Mouse (Mus musculus): ENCODE results near the gene Katnb1. TPM values are rescaled to one million over a fixed set of nuclear protein-coding genes. Genes with fewer than 3 reads are reported as not detected.

Katnb1 gene
- polyA plus RNA-seq (2017; shearing (Covaris generic)), result 10 to 100 TPM; 19.5 to 20.9 TPM

GRCm38 (mm10) chr8:95080381-95081341, at the start of gene Katnb1:
TSS of gene Katnb1 (plus strand) at chr8:95081186.

GRCm38 (mm10) chr8:95054927-95055510, 26.0 kb upstream of the Katnb1 start, which contains the start of gene Drc7:
TSS of gene Drc7 (plus strand) at chr8:95055103.

Other genes starting within 250 kb of the Katnb1 start
- gene Coq9, start 242.9 kb upstream of the Katnb1 start, polyA plus RNA-seq (2017; shearing (Covaris generic)), result 10 to 100 TPM; 60.5 to 66.0 TPM
- gene Ciapin1, start 242.8 kb upstream of the Katnb1 start, polyA plus RNA-seq (2017; shearing (Covaris generic)), result 10 to 100 TPM; 90.5 to 98.2 TPM
- gene Polr2c, start 223.7 kb upstream of the Katnb1 start, polyA plus RNA-seq (2017; shearing (Covaris generic)), result 100 to 1,000 TPM in 1 of 2 experiments, 10 to 100 TPM in 1; 93.8 to 107 TPM
- gene Dok4, start 204.9 kb upstream of the Katnb1 start, polyA plus RNA-seq (2017; shearing (Covaris generic)), result 1 to 10 TPM in 1 of 2 experiments, under 1 TPM in 1; 0.11 to 4.4 TPM
- 1 to 10 TPM in 1 of 2 experiments, under 1 TPM in 1; 0.13 to 1.8 TPM for gene Ccdc102a, start 163.1 kb upstream of the Katnb1 start, polyA plus RNA-seq (2017; shearing (Covaris generic))
- gene Adgrg5, start 157.5 kb upstream of the Katnb1 start, polyA plus RNA-seq (2017; shearing (Covaris generic)), result under 1 TPM; 0.82 to 0.93 TPM
- 1 to 10 TPM; 2.4 to 2.5 TPM for gene Adgrg1, start 106.4 kb upstream of the Katnb1 start, polyA plus RNA-seq (2017; shearing (Covaris generic))
- 1 to 10 TPM in 1 of 2 experiments, not detected in 1; 1.1 TPM for gene Adgrg3, start 63.5 kb upstream of the Katnb1 start, polyA plus RNA-seq (2017; shearing (Covaris generic))
- 1 to 10 TPM in 1 of 2 experiments, under 1 TPM in 1; 0.16 to 1.6 TPM for gene Drc7, start 26.1 kb upstream of the Katnb1 start, polyA plus RNA-seq (2017; shearing (Covaris generic))
- 1 to 10 TPM; 1.5 to 2.6 TPM for gene Kifc3, start 121.6 kb downstream of the Katnb1 start, polyA plus RNA-seq (2017; shearing (Covaris generic))
- gene Cngb1, start 225.4 kb downstream of the Katnb1 start, polyA plus RNA-seq (2017; shearing (Covaris generic)), result under 1 TPM; 0.39 to 0.40 TPM
- gene Tepp, start 229.4 kb downstream of the Katnb1 start, polyA plus RNA-seq (2017; shearing (Covaris generic)), result not detected